Mouse (Mus musculus): ENCODE results near the gene Pdzd9.

DNA sequence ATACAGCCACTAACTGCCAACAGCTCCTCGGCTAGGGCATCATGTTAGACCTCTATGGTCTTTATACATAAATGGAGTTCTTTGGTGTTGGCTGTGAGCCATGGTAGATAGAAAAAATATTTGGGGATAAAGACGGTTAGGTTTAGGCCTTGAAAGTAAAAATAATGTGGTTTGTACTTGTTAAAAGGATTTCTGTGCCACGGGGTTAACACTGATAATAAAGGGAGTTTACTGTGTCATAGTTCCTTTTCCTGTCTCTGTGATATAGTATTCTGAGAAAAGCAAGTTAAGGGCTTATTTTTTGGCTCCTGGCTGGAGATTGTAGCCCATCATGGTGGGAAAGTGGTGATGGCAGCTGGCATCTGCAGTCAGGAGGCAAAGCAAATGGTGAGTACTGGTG lies 33.7 kb upstream of the Pdzd9 start:
- TF ChIP-seq CTCF (IDR thresholded peaks at IDR 0.05; ENCODE audit: extremely low read depth, insufficient read depth, low read length), result no peak
- TF ChIP-seq POLR2A (IDR thresholded peaks at IDR 0.05; ENCODE audit: extremely low read depth, insufficient read depth, low read length), result no peak

All from cortical plate, adult 2 months (tissue).